Mouse (Mus musculus) brain, embryonic 14.5 days (tissue): Measurements from ENCODE around the gene Slc38a9.

Source experiments
- CTCF ChIP-seq: fragments of 200-500 bp; IDR thresholded peaks from 2 replicates; pipeline ENCODE4 v1.5.1; 2012; ENCODE audit warnings: inconsistent platforms, mild to moderate bottlenecking, moderate library complexity, borderline replicate concordance; ENCODE audit not compliant: insufficient read depth, insufficient read length; ENCODE audit errors: extremely low read depth
- POLR2A ChIP-seq: fragments of 200-500 bp; IDR thresholded peaks from 2 replicates; pipeline ENCODE4 v1.6.1; 2012; ENCODE audit warnings: mild to moderate bottlenecking, inconsistent platforms, borderline replicate concordance; ENCODE audit not compliant: poor library complexity, insufficient read depth, insufficient read length, severe bottlenecking; ENCODE audit errors: extremely low read depth

- TF ChIP-seq CTCF: no peak
- no peak for TF ChIP-seq POLR2A
Observed at GRCm38 (mm10) chr13:112692870-112693553, 32.5 kb downstream of the Slc38a9 start.
